Mouse (Mus musculus): ENCODE results near the gene Tead1. TPM values are rescaled to one million over a fixed set of nuclear protein-coding genes. Genes with fewer than 3 reads are reported as not detected.

Tead1 gene
- polyA plus RNA-seq, 1 experiment from 2014 or later = 16.9 TPM

GRCm38 (mm10) chr7:112743621-112744395, 64.7 kb downstream of the Tead1 start:
- H3K4me1 ChIP-seq (replicated peaks) = peaks cover 53% of the 10 kb centered on the region
- peak overlapping the region; percentile 64 for H3K27ac ChIP-seq
- H3K36me3 ChIP-seq = no peaks in the 10 kb centered on the region
- no peaks in the 10 kb centered on the region for H3K9me3 ChIP-seq
- 2% methylated on average over 11 of the region's 11 CpGs for WGBS
- peak; percentile 86 for ATAC-seq
- no peak overlapping the region for H3K9ac ChIP-seq (replicated peaks)
- no peaks in the 10 kb centered on the region for H3K27me3 ChIP-seq
- H3K4me2 ChIP-seq (replicated peaks) = peak overlapping the region; percentile 39
- H3K4me3 ChIP-seq (replicated peaks) = no peak overlapping the region

GRCm38 (mm10) chr7:112747187-112747586, 68.1 kb downstream of the Tead1 start:
- H3K9me3 ChIP-seq = no peaks in the 10 kb centered on the region
- 55% methylated on average over 3 of the region's 3 CpGs for WGBS
- no peak overlapping the region for H3K4me2 ChIP-seq (replicated peaks)
- no peak overlapping the region for H3K27ac ChIP-seq
- H3K4me1 ChIP-seq (replicated peaks) = peaks cover 34% of the 10 kb centered on the region
- H3K4me3 ChIP-seq (replicated peaks) = no peak overlapping the region
- no peaks in the 10 kb centered on the region for H3K36me3 ChIP-seq
- no peak for ATAC-seq
- H3K27me3 ChIP-seq = no peaks in the 10 kb centered on the region
- no peak overlapping the region for H3K9ac ChIP-seq (replicated peaks)

- H3K4me3 ChIP-seq (replicated peaks) = no peak overlapping the region
- H3K27me3 ChIP-seq = no peaks in the 10 kb centered on the region
- H3K36me3 ChIP-seq = no peaks in the 10 kb centered on the region
- no peak overlapping the region for H3K27ac ChIP-seq
- peaks cover 29% of the 10 kb centered on the region for H3K4me1 ChIP-seq (replicated peaks)
- ATAC-seq = no peak
- no peak overlapping the region for H3K4me2 ChIP-seq (replicated peaks)
- H3K9ac ChIP-seq (replicated peaks) = no peak overlapping the region
- 83% methylated on average over 3 of the region's 3 CpGs for WGBS
- H3K9me3 ChIP-seq = no peaks in the 10 kb centered on the region
These were observed 68.7 kb downstream of the Tead1 start for GRCm38 (mm10) chr7:112747836-112748235.

GRCm38 (mm10) chr7:112748327-112748726, 69.2 kb downstream of the Tead1 start:
- Histone ChIP-seq H3K9ac (replicated peaks) (no peak overlapping the region), H3K9me3 (no peaks in the 10 kb centered on the region), H3K4me2 (replicated peaks) (no peak overlapping the region), H3K4me3 (replicated peaks) (no peak overlapping the region), H3K36me3 (no peaks in the 10 kb centered on the region), H3K4me1 (replicated peaks) (peaks cover 26% of the 10 kb centered on the region), H3K27ac (no peak overlapping the region), H3K27me3 (no peaks in the 10 kb centered on the region)
- 89% methylated on average over 4 of the region's 4 CpGs for WGBS
- no peak for ATAC-seq

- WGBS = 94% methylated on average over 9 of the region's 9 CpGs
- no peak for ATAC-seq
- Histone ChIP-seq H3K36me3 (no peaks in the 10 kb centered on the region), H3K9ac (replicated peaks) (no peak overlapping the region), H3K27ac (no peak overlapping the region), H3K4me1 (replicated peaks) (peaks cover 17% of the 10 kb centered on the region), H3K4me3 (replicated peaks) (no peak overlapping the region), H3K9me3 (no peaks in the 10 kb centered on the region), H3K27me3 (no peaks in the 10 kb centered on the region), H3K4me2 (replicated peaks) (no peak overlapping the region)
These were observed 71.0 kb downstream of the Tead1 start for GRCm38 (mm10) chr7:112750101-112750500.

GRCm38 (mm10) chr7:112752311-112752710, 73.2 kb downstream of the Tead1 start:
- Histone ChIP-seq H3K27me3 (no peaks in the 10 kb centered on the region), H3K4me2 (replicated peaks) (no peak overlapping the region), H3K36me3 (no peaks in the 10 kb centered on the region), H3K27ac (no peak overlapping the region), H3K9me3 (no peaks in the 10 kb centered on the region), H3K9ac (replicated peaks) (no peak overlapping the region), H3K4me3 (replicated peaks) (no peak overlapping the region), H3K4me1 (replicated peaks) (peaks cover 6% of the 10 kb centered on the region)
- no peak for ATAC-seq
- WGBS = 92% methylated on average over 6 of the region's 6 CpGs

- Histone ChIP-seq H3K27ac (no peak overlapping the region), H3K4me1 (replicated peaks) (peaks cover 9% of the 10 kb centered on the region; the same call in 1 of the 2 replicates), H3K9ac (replicated peaks) (no peak overlapping the region), H3K4me3 (replicated peaks) (no peak overlapping the region), H3K36me3 (no peaks in the 10 kb centered on the region), H3K9me3 (no peaks in the 10 kb centered on the region), H3K4me2 (replicated peaks) (no peak overlapping the region), H3K27me3 (no peaks in the 10 kb centered on the region)
- 67% methylated on average over 6 of the region's 6 CpGs for WGBS
- peak; percentile 45; the same call in 1 of the 2 replicates for ATAC-seq
These were observed 74.2 kb downstream of the Tead1 start for GRCm38 (mm10) chr7:112753314-112753713.

GRCm38 (mm10) chr7:112759359-112759975, 80.3 kb downstream of the Tead1 start:
- Histone ChIP-seq H3K36me3 (no peaks in the 10 kb centered on the region), H3K4me3 (replicated peaks) (no peak overlapping the region), H3K27me3 (no peaks in the 10 kb centered on the region), H3K27ac (no peak overlapping the region), H3K4me2 (replicated peaks) (no peak overlapping the region), H3K9ac (replicated peaks) (no peak overlapping the region), H3K9me3 (no peaks in the 10 kb centered on the region), H3K4me1 (replicated peaks) (peaks cover 59% of the 10 kb centered on the region)
- 77% methylated on average over 23 of the region's 23 CpGs for WGBS
- ATAC-seq = no peak

- H3K27ac ChIP-seq = peak overlapping the region; percentile 66
- ATAC-seq = peak; percentile 14; the same call in 1 of the 2 replicates
These were observed 81.2 kb downstream of the Tead1 start for GRCm38 (mm10) chr7:112760293-112760692.

GRCm38 (mm10) chr7:112760782-112761181, 81.7 kb downstream of the Tead1 start:
- 15% methylated on average over 8 of the region's 8 CpGs for WGBS
- H3K9ac ChIP-seq (replicated peaks) = no peak overlapping the region
- peaks cover 59% of the 10 kb centered on the region for H3K4me1 ChIP-seq (replicated peaks)
- peak; percentile 84 for ATAC-seq
- no peaks in the 10 kb centered on the region for H3K9me3 ChIP-seq
- 0 out of 2 replicates have a peak overlapping the region, but pooled peaks have one; percentile 14 for H3K4me2 ChIP-seq (replicated peaks)
- H3K36me3 ChIP-seq = no peaks in the 10 kb centered on the region
- H3K27me3 ChIP-seq = no peaks in the 10 kb centered on the region
- no peak overlapping the region for H3K4me3 ChIP-seq (replicated peaks)
- H3K27ac ChIP-seq = peak overlapping the region; percentile 66

More at GRCm38 (mm10) chr7:112760293-112760692, 81.2 kb downstream of the Tead1 start:
- Histone ChIP-seq H3K4me1 (replicated peaks) (peaks cover 59% of the 10 kb centered on the region), H3K4me3 (replicated peaks) (no peak overlapping the region), H3K9ac (replicated peaks) (no peak overlapping the region), H3K9me3 (no peaks in the 10 kb centered on the region), H3K36me3 (no peaks in the 10 kb centered on the region), H3K4me2 (replicated peaks) (no peak overlapping the region), H3K27me3 (no peaks in the 10 kb centered on the region)
- WGBS = 71% methylated on average over 3 of the region's 3 CpGs

GRCm38 (mm10) chr7:112762870-112763269, 83.8 kb downstream of the Tead1 start:
- ATAC-seq = no peak
- Histone ChIP-seq H3K27me3 (no peaks in the 10 kb centered on the region), H3K27ac (no peak overlapping the region), H3K4me1 (replicated peaks) (peaks cover 59% of the 10 kb centered on the region), H3K36me3 (no peaks in the 10 kb centered on the region), H3K4me2 (replicated peaks) (no peak overlapping the region), H3K9ac (replicated peaks) (no peak overlapping the region), H3K9me3 (no peaks in the 10 kb centered on the region), H3K4me3 (replicated peaks) (no peak overlapping the region)
- WGBS = 83% methylated on average over 2 of the region's 2 CpGs

- H3K36me3 ChIP-seq = no peaks in the 10 kb centered on the region
- H3K4me2 ChIP-seq (replicated peaks) = no peak overlapping the region
- no peak for ATAC-seq
- H3K27me3 ChIP-seq = no peaks in the 10 kb centered on the region
- no peak overlapping the region for H3K4me3 ChIP-seq (replicated peaks)
- H3K27ac ChIP-seq = no peak overlapping the region
- 75% methylated on average over 3 of the region's 3 CpGs for WGBS
- peaks cover 53% of the 10 kb centered on the region for H3K4me1 ChIP-seq (replicated peaks)
- H3K9ac ChIP-seq (replicated peaks) = no peak overlapping the region
- H3K9me3 ChIP-seq = no peaks in the 10 kb centered on the region
These were observed 84.4 kb downstream of the Tead1 start for GRCm38 (mm10) chr7:112763513-112763912.
